Mouse (Mus musculus) yolk sac, embryonic 10.5 days (tissue): ENCODE data around the gene Smyd2.

Source experiments
- DNase-seq: peaks from one replicate; pipeline ENCODE4 v3.0.0-alpha.2; 2017; ENCODE audit warnings: low spot score

Gene Smyd2

DNA sequence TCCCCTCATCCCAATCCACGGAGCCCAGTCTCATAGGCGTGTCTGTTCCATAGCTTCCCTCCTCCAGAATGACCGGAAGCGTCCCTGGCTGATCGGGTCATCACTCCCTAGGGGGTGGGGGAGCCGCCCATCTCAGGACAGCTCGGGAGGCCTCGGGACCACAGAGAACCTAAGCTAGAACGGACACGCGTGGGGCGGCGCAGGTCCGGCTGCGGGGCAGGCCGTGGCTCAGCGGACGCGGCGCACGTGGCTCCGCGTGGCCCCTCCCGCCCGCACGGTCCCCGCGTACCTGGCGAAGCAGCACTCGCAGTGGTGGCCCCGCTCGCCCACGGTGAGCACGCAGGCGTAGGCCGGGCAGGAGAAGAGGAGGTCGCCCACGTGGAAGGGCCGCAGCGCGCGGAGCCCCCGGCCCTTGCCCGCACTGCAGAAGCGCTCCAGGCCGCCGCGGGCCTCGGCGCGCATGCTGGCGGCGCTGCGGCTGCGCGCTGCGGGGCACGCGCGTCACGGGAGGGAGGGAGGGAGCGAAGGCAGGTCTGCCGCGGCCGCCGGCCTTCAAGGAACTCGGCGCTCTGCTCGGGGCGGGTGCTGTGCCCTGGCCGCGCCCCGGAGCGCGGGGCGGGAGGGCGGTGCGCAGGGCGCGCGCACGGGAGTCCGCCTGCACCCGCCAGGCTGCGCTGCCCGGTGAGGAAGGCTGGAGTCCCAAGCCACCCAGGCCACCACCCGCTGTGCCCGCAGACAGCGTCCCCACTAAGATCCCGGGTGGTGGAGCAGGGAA lies at the start of gene Smyd2:
Smyd2 (minus strand) TSS at position 546 of the 775 bp plus-strand sequence.
- peak; percentile 82 for DNase-seq

DNA sequence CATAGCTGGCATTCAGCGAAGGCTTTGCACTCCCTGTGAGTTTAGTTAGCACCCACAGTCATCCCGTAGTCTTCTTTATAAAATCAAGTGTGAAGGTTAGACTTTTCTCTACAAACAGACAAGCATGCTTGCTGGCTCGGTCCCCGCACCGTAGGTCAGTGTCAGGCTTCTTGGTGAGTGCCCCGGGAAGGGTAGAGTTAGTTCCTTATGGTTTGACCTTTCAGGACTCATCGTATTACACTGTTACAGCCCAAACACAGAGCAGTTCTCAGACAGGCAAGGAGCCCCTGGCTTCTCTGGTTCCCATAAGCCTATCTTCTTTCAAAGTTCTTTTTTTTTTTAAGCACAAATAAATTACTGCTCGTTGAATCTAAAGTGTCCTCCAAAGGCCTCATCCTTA lies 48.2 kb upstream of the Smyd2 start:
- no peak for DNase-seq

DNA sequence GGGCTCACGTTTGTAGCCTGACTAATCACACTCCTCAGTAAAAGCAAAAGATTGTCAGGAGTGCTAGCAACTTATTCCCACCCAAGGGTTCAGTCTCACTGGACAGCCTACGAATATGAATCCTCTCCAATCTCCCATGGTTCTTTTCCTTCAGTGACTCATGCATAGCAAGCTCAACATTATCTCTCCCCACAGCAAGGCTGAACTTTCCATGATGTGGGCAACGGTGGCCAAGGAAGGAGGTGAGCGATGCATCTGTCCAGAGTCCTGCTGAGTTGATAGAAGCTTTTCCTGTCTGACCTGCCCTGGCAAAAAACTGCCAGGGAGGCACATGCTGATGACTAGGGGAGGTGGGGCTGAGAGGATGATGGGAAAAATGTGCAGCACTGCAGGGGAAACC lies 45.9 kb upstream of the Smyd2 start:
- no peak for DNase-seq

DNA sequence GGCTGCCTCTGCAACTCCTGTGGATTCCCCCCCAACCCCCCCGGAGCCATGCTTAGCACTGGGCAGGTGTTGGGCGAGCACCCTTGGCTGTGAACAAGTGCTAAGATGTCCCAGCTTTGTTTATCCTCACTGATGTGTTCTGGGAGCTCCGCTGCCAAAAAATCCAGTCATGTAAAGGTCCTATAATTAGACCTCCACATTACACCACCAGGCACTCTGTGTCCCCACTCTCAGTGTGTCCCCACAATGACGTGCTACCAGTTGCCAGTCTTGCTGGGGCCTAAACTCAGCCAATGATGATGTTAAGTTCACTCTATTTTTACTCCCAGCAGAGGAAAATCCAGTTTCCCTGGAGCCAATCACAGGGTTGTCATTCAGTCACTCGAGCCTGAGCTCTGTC lies 38.3 kb upstream of the Smyd2 start:
- DNase-seq, result no peak

DNA sequence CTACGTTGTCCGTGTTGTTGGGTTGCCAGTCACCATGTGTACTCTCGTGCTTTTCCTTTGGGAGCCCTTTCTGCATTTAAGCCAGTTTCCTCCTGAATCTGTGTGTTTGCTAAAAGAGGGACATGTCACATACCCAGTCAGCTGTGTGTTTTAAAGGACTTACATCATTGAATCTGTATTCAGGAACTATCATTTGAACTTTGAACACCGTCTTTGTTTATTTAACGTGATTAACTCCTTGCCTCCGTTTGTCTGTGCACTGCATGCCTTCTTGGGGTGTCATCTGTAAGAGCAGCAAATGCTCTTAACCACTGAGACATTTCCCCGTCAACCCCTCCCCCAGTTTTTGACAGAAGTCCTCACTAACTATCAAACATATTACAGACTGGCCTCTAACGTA lies 37.6 kb upstream of the Smyd2 start:
- DNase-seq, result peak; percentile 19

DNA sequence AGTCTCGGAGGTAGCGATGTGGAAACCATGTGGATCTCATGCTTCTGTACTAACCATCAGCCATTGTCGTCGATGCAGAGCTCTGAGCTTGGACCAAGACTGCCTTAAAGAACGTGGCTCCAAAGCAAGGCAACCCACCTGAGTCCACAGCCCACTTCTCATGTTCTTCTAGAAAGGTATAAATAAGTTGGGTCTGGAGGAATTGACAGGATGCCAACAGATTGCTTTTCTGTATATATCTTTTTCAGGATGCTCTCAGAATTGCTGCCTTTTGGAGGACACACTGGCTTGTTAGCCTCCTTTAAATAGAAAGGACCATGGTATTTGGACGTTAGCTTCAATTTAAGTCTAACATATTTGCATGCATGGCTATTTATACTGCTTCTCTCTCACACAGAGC lies 29.7 kb upstream of the Smyd2 start:
- no peak for DNase-seq

DNA sequence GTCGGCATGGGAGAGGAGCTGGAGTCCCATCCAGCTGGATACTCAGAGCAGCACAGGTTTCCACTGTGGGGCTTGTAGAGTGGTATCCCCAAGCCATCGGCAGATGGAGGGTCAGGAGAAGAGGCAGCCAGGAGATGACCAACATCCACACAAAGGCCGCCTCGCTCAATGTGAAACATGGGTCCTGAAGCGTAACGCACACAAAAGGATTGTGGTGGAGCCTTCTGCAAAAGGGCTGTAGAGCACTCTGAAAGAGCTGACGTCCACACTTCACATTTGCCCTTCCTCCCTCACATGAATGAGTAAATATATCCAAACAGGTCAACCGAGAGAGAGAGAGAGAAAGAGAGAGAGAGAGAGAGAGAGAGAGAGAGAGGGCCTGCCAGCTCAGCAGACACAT lies 25.2 kb upstream of the Smyd2 start:
- no peak for DNase-seq

DNA sequence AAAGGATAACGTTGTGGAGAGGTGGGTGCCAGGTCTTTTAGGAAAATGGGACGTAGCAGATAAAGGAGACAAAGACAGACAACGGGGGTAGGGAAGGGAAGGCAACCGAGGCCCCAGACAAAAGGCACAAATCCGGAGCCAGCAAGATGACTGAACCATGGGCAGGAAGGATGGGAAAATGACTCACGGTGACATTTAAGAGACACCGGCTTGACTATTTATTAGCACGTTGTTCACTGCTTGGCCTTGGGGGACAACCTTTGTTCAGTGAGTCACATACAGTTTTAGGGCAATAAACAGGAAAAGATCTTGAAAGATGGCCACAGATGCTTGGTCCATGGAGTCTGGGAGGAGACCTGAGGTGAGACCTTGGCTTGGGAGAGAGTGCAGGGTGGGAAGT lies 24.0 kb upstream of the Smyd2 start:
- DNase-seq, result no peak

DNA sequence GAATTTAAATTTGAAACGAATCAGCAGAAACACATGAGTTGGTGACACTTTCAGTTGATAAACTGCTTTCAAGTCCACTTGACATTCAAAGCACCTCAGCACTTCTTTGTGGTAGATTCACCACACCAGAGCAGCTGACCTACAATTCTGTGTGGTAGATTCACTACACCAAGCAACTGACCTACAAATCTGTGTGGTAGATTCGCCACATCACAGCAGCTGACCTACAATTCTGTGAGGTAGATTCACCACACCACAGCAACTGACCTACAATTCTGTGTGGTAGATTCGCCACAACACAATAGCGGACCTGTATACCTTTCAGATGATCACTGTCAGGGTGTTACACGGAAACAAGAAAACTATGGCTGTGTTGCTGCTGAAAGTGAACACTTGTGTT lies 19.6 kb upstream of the Smyd2 start:
- no peak for DNase-seq

DNA sequence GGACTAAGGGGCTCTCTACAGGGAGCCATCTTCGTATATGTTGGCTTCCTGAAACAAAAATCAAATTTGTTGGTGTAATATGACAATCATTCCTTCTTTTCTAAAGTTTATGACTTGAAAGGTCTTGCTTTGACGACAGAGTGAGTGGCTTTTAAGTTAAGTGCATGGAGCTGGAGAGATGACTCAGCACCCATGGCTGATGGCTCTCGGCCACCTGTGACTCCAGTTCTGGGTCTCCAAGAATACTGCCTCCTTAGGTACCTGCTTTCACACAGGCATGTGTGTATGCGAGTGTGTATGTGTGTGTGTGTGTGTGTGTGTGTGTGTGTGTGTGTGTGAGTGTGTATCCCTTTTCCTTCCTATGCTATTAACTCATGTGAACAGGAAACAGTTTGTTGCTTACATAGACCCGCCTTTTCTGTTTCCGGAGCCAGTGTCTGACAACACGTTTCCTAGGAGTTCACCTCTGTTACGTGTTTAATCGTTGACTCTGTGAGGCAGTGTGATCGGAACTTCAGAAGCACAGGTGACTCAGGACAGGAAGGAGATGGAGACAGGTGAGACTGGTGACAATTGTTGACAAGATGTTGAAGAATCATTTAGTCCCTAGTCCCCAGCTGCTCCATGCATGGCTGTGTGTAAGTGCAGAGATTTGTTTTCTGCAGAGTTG lies 14.4 kb upstream of the Smyd2 start:
- no peak for DNase-seq

DNA sequence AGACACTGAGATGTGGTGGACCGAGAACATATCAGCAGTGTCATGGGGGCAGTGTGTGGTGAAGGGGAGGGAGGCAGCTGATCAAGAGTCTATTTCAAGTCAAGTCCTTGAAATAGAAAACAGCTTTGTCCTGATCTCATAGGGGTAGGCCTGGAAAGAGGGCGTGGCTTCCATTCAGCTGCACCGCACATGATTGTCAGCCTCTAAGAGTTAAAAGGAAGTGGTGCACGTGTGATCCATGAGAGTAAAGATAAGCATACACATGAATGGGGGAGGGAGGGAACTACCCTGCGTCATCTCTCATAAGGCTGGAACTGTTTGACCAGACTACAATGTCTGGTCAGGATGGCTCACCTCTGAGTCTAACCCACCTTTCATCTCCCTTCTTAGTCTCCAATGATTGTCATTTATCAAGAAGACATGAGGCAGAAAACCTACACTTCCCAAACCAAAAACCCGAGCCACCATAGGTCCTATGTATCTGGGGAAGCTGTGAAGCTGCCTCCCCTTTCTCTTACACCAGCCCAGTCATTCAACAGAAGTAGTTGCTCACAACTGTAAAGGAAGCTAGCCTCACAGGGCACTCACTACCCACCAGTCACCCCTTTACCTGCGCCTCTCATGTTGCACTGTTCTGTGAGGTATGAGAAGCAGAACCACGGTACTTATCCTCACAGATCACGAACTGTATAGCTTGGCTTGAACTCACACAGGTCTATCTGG lies 11.5 kb upstream of the Smyd2 start:
- no peak for DNase-seq

DNA sequence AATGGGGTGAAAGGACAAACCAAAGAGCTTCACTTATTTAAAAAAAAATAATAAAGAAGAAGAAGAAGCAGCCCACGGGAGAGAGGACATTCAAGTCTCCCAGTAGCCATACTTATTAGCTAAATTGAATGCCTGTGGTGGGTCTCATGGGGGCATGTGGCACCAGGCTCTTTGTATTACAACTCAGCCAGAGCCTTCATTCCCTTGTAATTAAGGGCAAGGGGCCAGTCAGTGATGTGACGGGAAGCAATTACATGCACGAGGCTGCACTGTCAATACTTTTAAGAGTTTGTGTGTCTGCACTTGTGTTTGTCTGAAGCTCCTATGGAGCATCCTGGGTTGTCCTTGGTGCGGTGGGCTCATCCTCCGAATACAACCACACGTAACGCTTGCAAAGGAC lies 10.8 kb upstream of the Smyd2 start:
- no peak for DNase-seq

DNA sequence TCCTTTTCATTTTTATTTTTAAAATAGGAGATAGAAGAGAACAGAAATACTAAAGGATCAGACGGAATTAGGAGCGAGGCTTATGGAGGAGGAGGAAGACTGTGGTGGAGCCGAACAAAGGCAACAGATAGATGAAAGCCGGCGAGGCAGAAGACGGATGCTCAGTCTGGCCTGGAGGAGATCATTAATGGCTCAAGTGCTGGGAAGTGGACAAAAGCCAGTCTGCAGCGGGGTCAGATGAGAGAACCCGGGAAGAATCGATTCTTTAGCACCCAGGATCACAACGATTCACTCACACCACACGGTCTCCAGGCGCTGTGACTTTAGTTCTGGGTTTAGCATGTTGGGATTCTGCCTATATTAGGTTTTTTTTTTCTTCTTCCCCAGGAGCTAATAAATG lies 10.0 kb upstream of the Smyd2 start:
- no peak for DNase-seq

DNA sequence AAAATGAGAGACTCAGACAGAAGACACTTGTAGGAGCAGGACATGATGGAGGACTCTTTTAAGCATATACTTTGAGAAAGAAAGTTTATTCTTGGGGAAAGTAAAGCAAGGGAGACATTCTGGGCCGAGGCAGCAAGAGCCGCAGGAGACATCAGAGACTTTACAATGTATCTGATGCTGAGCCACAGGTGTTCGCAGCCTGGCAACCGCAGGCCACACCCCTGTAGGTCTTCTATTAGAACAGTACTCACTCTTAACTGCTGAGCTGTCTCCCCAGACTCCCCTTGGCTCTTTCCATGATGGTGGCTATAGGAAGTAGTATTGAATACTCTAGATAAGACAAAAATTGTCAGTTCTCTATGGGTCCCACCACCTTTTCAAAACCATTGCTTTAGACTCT lies 7.7 kb upstream of the Smyd2 start:
- DNase-seq, result no peak

DNA sequence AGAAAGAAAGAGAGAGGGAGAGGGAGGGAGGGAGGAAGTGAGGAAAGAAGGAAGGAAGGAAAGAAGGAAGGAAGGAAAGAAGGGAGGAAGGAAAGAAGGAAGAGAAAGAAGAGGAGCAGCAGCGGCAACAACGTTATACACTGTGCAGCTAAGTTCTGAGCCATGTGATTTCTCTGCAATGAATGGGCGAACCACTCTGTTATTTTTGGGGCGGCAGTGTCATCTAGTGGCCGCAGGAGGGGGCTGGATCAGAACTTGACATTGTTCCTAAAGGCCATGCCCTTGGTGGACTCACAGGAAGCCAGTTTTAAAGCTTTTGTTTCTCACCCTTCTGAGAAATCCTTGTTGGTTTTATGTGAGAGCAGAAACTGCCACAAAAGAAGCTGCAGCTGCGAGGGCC lies 5.5 kb upstream of the Smyd2 start:
- peak; percentile 32 for DNase-seq

DNA sequence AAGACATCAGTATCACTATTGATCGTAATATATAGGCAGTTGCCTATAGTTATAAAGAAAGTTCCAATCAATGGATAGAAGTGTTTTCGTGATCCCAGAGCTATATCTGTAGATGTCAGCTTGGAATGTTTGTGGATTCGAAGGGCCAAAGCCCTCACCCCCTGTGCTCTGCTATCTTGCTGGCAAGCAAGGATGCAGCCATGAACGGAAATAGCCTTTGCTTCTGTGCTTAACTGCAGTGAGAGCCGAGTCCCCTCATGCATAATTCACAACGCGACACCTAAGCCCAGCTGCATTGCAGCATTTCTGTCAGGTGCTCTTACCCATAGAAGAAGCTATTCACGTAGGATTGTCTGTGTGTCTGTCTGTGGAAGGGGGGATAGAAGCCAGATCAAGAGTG lies 4.1 kb upstream of the Smyd2 start:
- no peak for DNase-seq

DNA sequence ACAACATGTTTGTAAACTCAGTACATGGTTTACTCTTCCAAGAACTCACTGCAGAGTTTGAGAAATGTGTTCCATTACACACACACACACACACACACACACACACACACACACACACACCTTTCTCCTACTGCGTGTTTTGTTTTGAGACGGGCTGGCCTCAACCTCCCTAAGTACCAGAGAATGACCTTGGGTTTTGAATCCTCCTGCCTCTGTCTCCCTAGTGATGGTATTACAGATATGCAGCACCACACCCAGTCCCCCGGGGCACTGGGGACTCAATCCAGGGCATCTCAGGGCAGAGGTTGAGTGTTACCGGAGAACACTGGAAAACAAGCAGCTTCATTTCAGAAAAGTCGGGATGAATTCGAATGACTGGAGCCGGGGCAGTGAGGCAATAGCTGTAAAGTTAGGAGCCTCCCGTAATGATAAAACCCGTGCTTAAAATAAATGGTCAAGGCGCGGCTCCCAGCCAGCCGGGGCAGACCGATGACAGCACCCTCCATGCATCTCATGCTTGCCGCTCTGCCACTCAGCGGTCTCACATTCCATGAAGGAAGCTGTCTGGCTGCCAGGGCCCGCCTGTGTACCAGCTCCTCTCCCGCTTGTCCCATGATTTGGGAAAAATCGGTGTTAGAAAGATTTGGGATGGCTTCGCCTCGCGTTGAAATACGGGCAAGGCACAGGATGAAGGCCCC lies 1.9 kb upstream of the Smyd2 start:
- DNase-seq, result no peak

DNA sequence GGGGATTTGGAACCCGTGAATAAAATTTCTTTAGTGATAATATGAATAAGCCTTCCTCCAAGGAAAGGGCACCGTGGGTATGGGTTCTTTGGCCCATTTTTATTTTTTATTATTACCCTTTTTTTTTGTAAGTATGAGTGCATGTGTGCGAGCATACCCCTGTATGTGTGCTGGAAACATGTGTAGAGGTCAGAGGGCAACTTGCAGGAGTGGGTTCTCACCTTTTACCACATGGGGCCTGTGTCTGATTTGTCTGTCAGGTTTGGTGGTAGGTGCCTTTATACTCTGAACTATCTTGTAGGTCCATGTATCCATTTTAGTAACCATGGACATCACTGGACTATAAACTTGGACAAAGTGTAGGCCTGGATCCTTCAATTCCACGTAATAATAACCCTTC lies 994 bp upstream of the Smyd2 start:
- no peak for DNase-seq

DNA sequence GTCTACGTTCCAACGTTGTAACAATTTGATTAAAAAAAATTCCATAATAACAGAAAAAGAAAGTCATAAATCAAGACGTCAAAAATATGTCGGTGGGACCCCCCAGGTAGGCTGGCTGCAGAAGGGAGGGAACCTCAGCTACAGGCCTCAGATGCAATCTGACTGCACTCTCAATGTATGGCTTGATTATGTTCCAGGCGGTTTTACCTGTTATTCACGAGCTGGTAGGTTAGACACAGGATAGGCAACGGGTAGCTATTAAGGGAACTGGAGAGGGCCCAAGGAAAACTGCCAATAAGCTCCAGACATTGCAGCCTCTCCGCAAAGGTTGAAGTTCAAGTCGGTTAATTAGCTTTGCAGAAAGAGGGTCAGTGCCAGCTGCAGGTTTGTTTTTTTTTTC lies 558 bp upstream of the Smyd2 start:
- DNase-seq, result peak; percentile 6

DNA sequence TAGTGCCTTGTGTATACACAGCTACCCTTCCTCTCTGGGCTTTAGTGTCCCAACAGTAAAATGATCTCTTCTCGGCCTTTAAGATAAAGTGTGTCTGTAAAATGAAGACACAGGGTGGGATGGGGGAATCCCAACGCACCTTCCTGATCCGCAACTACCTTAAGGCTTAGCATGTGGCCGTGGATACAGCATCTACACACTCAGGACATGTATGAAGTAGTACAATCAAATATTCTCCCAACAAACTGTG lies 670 bp downstream of the Smyd2 start:
- DNase-seq, result no peak

DNA sequence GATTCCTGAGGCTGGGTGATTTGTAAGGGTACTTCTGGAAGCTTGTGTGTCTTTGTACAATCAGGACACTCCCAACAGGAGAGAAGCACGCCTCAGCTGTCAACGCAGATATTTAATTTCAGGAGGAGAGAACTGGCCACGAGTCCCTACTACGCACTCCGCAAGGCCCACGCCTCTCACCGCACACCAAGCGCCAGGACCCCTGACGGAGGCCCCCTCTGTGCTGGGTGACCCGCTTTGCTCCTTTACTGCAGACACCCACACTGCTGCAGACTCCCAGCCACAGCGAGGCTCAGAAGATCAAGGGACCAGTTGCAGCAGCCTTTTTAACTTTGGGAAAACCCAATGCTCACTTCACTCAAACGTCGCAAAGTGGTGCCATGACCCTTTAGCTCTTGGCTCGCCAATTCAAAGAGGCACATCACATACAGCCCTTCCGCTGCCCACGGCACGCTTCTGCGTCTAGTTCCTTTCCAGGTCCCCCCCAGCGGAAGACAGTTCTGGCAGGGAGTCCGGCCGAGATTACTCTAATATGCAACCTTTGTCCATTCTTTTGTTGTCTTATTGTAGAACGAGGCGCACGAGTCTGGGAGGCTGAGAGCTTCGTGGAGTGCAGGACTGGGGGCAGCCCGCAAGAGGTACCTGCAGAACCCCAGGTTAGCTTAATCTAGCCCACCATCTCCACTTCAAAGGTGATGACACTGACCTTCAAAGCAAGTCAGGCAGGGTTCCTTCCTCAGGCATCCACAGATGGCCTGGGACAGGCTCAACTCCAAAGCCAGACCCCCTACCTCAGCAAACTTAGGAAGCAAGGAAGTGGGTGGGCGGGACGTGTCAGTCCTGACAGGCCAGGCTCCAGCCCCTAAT lies 1.2 kb downstream of the Smyd2 start:
- no peak for DNase-seq

DNA sequence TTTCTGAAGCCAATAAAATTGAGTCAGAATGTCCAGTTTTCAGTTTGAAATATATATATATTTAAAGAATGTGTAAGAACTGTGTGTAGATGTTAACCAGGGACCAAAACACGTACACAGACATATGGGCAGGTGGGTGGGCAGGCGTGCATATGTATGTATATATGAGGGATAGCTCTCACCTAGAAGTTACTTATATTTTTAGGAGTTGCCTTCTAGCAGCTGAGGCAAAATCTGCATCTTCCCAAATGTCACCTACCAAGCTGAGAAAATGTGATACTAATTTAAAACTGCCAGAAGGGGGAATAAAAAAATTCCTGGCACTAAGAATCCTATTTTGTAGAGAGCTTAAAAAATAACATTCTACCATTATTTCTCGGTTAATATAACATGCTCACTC lies 2.4 kb downstream of the Smyd2 start:
- no peak for DNase-seq
